31 mouse cellular contexts compared by ENCODE assay signal in genomic region chr3:114929605-114930004, GRCm38 (mm10). TPM values are rescaled to one million over a fixed set of nuclear protein-coding genes. Genes with fewer than 3 reads are reported as not detected.
DNase-seq lines count a peak whose midpoint lies in the region; ATAC-seq and TF ChIP-seq lines count a peak whose summit lies in the region.
"Had no signal": no experiment of that assay in that cellular context is flagged by ENCODE, and none has a peak within 500 bp of the region (broad histone marks: within the 10 kb centered on the region; RNA-seq: fewer than 3 reads in every experiment).

No protein-coding gene starts in this region.

- no peak overlapping the region for H3K4me2 ChIP-seq in lung, postnatal 0 days (replicated peaks; ENCODE audit: low read depth, low read length)
- H3K4me2 ChIP-seq: embryonic facial prominence, embryonic 12.5 days; heart, embryonic 12.5 days; hindbrain, embryonic 15.5 days; liver, embryonic 15.5 days; lung, embryonic 14.5 days; midbrain, embryonic 13.5 days; neural tube, embryonic 12.5 days had no signal

- peak; percentile 98 for ATAC-seq in cerebellum, adult (ENCODE audit: insufficient number of reproducible peaks, low FRiP score, low TSS enrichment)
- ATAC-seq in lung, postnatal 0 days, result no peak
- ATAC-seq: activated CD4-positive, CD25-positive, alpha-beta regulatory T cell, adult 4 months; forebrain, embryonic 14.5 days; midbrain, embryonic 13.5 days had no signal

- peak; percentile 98 for DNase-seq in brain, adult 2 months (ENCODE audit: low read depth, low spot score)
- peak; percentile 86 for DNase-seq in cerebellum, adult 8-10 months
- peak; percentile 90 for DNase-seq in cerebellum, postnatal 25 days
- DNase-seq in thymus, postnatal 0 days (ENCODE audit: low spot score), result no peak
- no peak for DNase-seq in embryonic facial prominence, embryonic 10.5 days (ENCODE audit: low spot score)
- DNase-seq in lung, postnatal 0 days (ENCODE audit: low spot score), result no peak
- DNase-seq: adrenal gland, adult 2 months; adrenal gland, postnatal 36 days; B cell, adult 2 months; heart, adult 2 months; heart, postnatal 4 days; kidney, adult 2 months; kidney, postnatal 4 days; liver; lung, embryonic 14.5 days; lung, postnatal 4 days; right cerebral cortex, adult 18-20 months; spleen, adult 18-20 months; thymus, postnatal 25 days had no signal

- TF ChIP-seq CTCF in lung, postnatal 0 days (IDR thresholded peaks at IDR 0.05), result no peak

- no peak overlapping the region for H3K27ac ChIP-seq in embryonic facial prominence, embryonic 10.5 days (replicated peaks)
- H3K27ac ChIP-seq in lung, postnatal 0 days (ENCODE audit: low read length), result no peak overlapping the region
- H3K27ac ChIP-seq: embryonic facial prominence, embryonic 12.5 days; heart, adult 2 months; hindbrain, embryonic 15.5 days; kidney, postnatal 0 days; liver, embryonic 15.5 days; midbrain, embryonic 13.5 days; neural tube, embryonic 12.5 days had no signal

- H3K4me3 ChIP-seq in embryonic facial prominence, embryonic 10.5 days, result no peak overlapping the region
- H3K4me3 ChIP-seq in lung, postnatal 0 days (ENCODE audit: low read depth, low read length), result no peak overlapping the region
- H3K4me3 ChIP-seq: embryonic facial prominence, embryonic 12.5 days; heart, adult 2 months; heart, embryonic 12.5 days; hindbrain, embryonic 15.5 days; liver, embryonic 15.5 days; midbrain, embryonic 13.5 days; neural tube, embryonic 12.5 days had no signal

- no peaks in the 10 kb centered on the region for H3K9me3 ChIP-seq in embryonic facial prominence, embryonic 10.5 days
- H3K9me3 ChIP-seq in lung, postnatal 0 days (ENCODE audit: low read length), result no peaks in the 10 kb centered on the region
- H3K9me3 ChIP-seq: embryonic facial prominence, embryonic 12.5 days; heart, embryonic 12.5 days; hindbrain, embryonic 15.5 days; liver, embryonic 15.5 days; midbrain, embryonic 13.5 days; neural tube, embryonic 12.5 days had no signal

- no peak overlapping the region for H3K9ac ChIP-seq in lung, postnatal 0 days (replicated peaks; ENCODE audit: low read depth)
- H3K9ac ChIP-seq: embryonic facial prominence, embryonic 12.5 days; heart, embryonic 12.5 days; hindbrain, embryonic 15.5 days; liver, embryonic 15.5 days; lung, embryonic 14.5 days; midbrain, embryonic 13.5 days; neural tube, embryonic 12.5 days had no signal

- WGBS in embryonic facial prominence, embryonic 10.5 days, result 86% methylated on average over 4 of the region's 4 CpGs
- 75% methylated on average over 4 of the region's 4 CpGs for WGBS in lung, postnatal 0 days

- TF ChIP-seq EP300 in lung, postnatal 0 days (IDR thresholded peaks at IDR 0.05), result no peak

- H3K27me3 ChIP-seq in embryonic facial prominence, embryonic 10.5 days (replicated peaks; ENCODE audit: low read depth, poor library complexity, severe bottlenecking), result no peaks in the 10 kb centered on the region
- H3K27me3 ChIP-seq in lung, postnatal 0 days (replicated peaks; ENCODE audit: insufficient read depth, low read length), result no peaks in the 10 kb centered on the region
- H3K27me3 ChIP-seq: embryonic facial prominence, embryonic 12.5 days; heart, embryonic 12.5 days; hindbrain, embryonic 15.5 days; liver, embryonic 15.5 days; midbrain, embryonic 13.5 days; neural tube, embryonic 12.5 days had no signal

- no peaks in the 10 kb centered on the region for H3K4me1 ChIP-seq in embryonic facial prominence, embryonic 10.5 days
- no peaks in the 10 kb centered on the region for H3K4me1 ChIP-seq in lung, postnatal 0 days (ENCODE audit: insufficient read depth, low read depth, low read length)
- H3K4me1 ChIP-seq: embryonic facial prominence, embryonic 12.5 days; heart, embryonic 12.5 days; hindbrain, embryonic 15.5 days; liver, embryonic 15.5 days; midbrain, embryonic 13.5 days; neural tube, embryonic 12.5 days had no signal

- H3K36me3 ChIP-seq in embryonic facial prominence, embryonic 10.5 days (replicated peaks), result no peaks in the 10 kb centered on the region
- H3K36me3 ChIP-seq in lung, postnatal 0 days (ENCODE audit: insufficient read depth, low read length), result no peaks in the 10 kb centered on the region
- H3K36me3 ChIP-seq: embryonic facial prominence, embryonic 12.5 days; heart, embryonic 12.5 days; hindbrain, embryonic 15.5 days; liver, embryonic 15.5 days; midbrain, embryonic 13.5 days; neural tube, embryonic 12.5 days had no signal

RNA-seq across cellular contexts. Expression of gene Olfm3, which starts 25.7 kb away (rescaled TPM):
- 0.10 and 0.13 TPM in 2 replicates for polyA plus RNA-seq in thymus, postnatal 0 days (2015; fragmentation: Nextera tagmentation; extraction: Ambion mirVana)
- 0.10 and 0.16 TPM in 2 replicates for polyA plus RNA-seq in embryonic facial prominence, embryonic 10.5 days (2016; fragmentation: Nextera tagmentation; extraction: Ambion mirVana)
- not detected in 2 replicates for polyA plus RNA-seq in lung, postnatal 0 days (2015; fragmentation: Nextera tagmentation; extraction: Ambion mirVana)
- polyA plus RNA-seq: activated CD4-positive, CD25-positive, alpha-beta regulatory T cell, adult 4 months; heart, adult 2 months; heart, embryonic 12.5 days; heart, postnatal 0 days; limb, embryonic 11.5 days; liver, embryonic 15.5 days; lung, embryonic 14.5 days had no signal

Comparison
In these comparisons a context has a peak if more than half of its experiments do, and no peak if none do; other contexts are left out.
1. DNase-seq: peak in brain, adult 2 months (single experiment), cerebellum, adult 8-10 months (single experiment) and cerebellum, postnatal 25 days (2 of 2); none in thymus, postnatal 0 days (single experiment), embryonic facial prominence, embryonic 10.5 days (single experiment) and lung, postnatal 0 days (single experiment).